Mouse (Mus musculus) liver, adult 2 months (tissue): Measurements from ENCODE around the gene Gast.

ENCODE experiments used
- CTCF ChIP-seq: fragments of 200-500 bp; IDR thresholded peaks from 2 replicates; pipeline ENCODE4 v1.5.1; 2011; ENCODE audit warnings: low read depth, low read length, control low read depth
- POLR2A ChIP-seq: fragments of 200-500 bp; IDR thresholded peaks from 2 replicates; pipeline ENCODE4 v1.6.1; 2011; ENCODE audit warnings: low read length, control low read depth; ENCODE audit not compliant: insufficient read depth; ENCODE audit errors: extremely low read depth

DNA sequence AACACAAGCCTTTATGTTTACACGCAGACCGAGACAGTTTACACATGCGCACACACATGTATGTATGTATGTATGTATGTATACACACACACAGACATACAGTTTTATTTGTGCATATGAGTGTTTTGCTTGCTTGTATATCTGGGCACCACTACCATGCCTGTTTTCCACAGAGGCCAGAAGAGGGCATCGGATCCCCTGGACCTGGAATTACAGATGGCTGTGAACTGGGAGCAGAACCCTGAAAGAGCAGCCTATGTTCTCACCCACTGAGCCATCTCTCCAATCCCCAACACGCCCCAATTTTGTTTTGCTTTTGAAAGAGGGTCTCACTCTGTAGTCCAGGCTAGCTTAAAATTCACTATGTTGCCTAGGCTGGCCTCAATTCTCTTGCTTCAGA lies 23.2 kb downstream of the Gast start:
- TF ChIP-seq POLR2A (no peak), CTCF (no peak)
